Mouse (Mus musculus) G1E (cell line): ENCODE data around the gene Kank1.

Experiments
- CTCF ChIP-seq: IDR thresholded peaks from 2 replicates; pipeline ENCODE4 v1.5.1; 2012; ENCODE audit warnings: low read depth, low read length, inconsistent platforms, mixed read lengths
- GATA1 ChIP-seq: IDR thresholded peaks from 2 replicates; pipeline ENCODE4 v1.6.1; 2012; ENCODE audit warnings: borderline replicate concordance, low read length, inconsistent platforms, mixed read lengths
- GATA2 ChIP-seq: IDR thresholded peaks from 2 replicates; pipeline ENCODE4 v1.6.1; 2012; ENCODE audit warnings: low read depth, low read length, inconsistent platforms, borderline replicate concordance
- TAL1 ChIP-seq: conservative IDR thresholded peaks from 2 replicates; pipeline ENCODE4 v1.6.1; 2012; ENCODE audit warnings: low read depth, low read length, inconsistent platforms, mixed read lengths

DNA sequence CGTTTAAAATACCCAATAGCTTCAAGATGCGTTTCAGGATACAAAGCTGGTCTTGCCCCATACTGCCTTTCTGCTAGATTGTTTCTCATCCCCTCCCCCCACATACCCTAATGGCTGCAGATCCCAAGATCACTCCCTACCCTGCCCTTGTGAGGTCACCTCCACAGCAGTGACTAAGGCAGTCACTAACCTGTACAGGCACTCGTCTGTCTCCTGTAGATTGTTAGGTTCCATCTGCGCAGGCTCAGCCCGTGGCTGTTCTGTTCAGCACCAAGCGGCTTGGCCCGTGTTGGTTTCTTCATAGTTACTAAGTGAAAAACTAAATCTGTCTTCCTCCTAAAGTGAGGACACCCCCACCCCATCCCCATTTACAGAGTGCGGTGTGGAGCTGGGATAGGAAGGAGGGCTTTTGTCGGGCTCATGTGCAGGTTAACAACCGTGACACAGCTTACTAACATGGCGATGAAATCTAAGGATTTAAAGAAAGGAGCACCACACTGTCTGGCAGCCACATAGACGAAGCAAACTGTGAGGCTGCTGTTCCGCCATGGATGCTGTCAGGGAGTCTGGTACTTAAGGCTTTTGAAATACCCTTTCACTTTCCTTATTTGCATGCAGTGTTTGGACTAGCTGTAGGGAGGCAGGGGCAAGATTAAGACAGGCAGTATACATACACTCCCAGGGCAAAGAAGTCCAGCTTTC lies 163.6 kb downstream of the Kank1 start:
- TF ChIP-seq CTCF (no peak), GATA1 (no peak), TAL1 (no peak), GATA2 (no peak)
